Mouse (Mus musculus): ENCODE results near the gene Adamts4.
"Not testable (repeated sequence)": the region's sequence is repeated elsewhere in the genome, so short reads cannot be mapped to it uniquely, and the experiment has no call there.

Adamts4 gene

DNA sequence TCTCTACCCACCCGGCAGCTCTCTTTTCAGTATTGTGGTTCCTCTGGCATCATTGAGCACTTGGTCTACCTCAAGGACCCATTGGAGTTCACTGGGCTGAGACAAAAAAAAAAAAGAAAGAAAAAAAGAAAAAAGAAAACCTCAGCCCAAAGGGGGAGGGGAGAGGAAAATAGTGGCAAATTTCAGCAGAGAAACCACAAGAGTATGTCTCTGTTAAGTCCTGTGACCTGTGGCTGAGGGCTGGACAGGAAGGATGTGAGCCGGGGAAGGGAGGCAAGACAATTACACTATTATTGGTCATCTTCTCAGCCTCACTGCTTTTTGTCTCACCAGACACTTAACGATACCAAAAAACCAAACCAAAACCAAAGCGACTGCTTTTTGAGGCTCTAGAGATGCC is 18.4 kb upstream of the Adamts4 start:
- DNase-seq (ENCODE audit: extremely low spot score) = no peak

GRCm38 (mm10) chr1:171232348-171232747 is 17.9 kb upstream of the Adamts4 start:
- no peak for DNase-seq (ENCODE audit: extremely low spot score)

DNA sequence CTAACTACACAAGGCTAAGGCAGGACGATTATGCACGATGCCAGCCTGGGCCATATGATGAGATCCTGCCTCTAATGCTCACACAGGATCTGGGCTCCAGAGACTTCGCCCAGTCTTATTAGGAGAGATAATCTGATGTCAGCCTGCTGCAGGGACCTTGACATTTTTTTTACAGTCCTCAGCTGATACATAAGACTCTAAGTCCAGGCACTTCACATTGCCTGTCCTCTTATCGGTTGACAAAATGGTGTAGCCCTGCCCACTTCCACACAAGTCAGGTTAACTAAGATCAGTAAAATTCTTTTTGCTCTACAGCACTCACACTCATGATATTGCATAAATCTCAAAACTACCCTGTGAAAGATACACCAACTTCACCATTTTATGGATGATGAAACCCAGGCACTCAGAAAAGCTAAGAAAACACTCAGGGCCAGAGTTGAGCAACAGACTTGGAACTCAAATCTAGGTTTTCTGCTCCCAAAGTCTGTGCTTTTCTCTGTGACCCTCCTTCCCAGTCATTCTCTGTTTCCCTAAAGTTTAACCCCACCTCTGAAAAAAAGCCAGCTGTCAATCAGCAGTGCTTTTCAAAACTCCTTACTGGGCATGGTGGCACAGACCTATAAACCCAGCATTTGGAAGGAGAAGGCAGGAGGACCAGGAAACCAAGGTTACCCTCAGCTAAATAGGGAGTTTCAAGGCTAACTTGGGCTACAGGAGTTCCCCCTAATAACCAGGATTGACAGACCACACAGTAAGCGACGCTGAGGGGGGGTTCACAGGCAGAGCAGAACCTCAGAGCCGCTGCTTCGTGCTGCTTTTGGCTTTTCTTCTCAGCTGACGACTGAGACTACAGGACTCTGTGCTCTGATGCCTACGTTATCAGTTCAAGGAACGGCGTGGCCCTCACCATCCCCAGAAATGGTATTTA is 17.2 kb upstream of the Adamts4 start:
- DNase-seq (ENCODE audit: extremely low spot score) = no peak

DNA sequence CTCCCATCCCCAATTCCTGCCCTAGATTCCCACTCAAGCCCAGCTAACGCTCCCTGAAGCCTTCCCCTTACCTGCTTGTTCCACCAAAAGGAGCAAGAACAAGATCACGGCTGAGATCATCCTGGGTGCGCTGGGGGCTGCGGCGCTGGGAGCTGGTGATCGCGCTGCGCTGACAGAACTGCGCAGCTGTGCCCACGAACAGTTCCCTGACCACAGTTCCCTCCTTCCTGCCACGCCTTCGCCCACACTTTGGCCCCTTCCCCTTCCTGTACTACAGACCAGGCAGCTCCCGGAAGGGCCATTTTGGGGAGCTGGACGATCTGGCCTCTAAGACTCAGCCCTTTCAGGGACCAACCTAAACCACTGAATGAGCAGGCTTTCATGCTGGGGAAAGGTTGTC is 16.1 kb upstream of the Adamts4 start, which contains the start of gene Fcer1g:
Gene Fcer1g (minus strand): TSS at position 240 of the 400 bp plus-strand sequence.
- DNase-seq (ENCODE audit: extremely low spot score) = no peak

DNA sequence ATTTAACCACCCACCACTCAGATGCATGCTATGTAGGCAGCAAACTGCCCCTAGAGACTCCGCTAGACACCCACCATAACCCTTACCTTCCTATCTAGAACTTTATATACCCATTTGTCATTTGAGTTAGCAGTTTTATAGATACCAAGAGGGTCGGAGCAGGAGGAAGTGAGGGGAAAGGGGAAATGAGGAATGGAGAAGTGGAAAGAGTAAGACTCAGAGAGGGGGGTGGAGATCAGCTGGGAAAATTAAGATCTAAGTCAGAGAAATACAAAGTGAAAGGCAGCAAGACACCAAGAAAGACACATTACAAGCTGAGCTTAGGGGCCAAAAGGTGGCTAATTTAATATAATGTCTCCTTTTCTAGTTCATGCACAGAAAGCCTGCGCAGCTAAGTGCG is 15.7 kb upstream of the Adamts4 start:
- no peak for DNase-seq (ENCODE audit: extremely low spot score)

DNA sequence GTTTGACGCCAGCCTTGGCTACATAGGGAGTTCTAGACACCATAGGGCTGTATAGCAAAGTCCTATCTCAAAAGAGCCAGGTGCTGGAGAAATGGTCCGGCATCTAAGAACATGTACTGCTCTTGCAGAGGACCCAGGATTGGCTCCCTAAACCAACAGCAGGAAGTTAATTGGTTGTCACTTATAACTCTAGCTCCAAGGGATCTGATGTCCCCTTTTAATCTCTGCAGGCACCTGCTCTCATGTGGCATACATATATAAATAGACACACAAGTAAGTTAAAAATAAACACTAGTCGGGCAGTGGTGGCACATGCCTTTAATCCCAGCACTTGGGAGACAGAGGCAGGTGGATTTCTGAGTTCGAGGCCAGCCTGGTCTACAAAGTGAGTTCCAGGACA is 14.4 kb upstream of the Adamts4 start:
- no peak for DNase-seq (ENCODE audit: extremely low spot score)

- DNase-seq (ENCODE audit: extremely low spot score) = no peak
Observed at GRCm38 (mm10) chr1:171237438-171237837, 12.8 kb upstream of the Adamts4 start.

DNA sequence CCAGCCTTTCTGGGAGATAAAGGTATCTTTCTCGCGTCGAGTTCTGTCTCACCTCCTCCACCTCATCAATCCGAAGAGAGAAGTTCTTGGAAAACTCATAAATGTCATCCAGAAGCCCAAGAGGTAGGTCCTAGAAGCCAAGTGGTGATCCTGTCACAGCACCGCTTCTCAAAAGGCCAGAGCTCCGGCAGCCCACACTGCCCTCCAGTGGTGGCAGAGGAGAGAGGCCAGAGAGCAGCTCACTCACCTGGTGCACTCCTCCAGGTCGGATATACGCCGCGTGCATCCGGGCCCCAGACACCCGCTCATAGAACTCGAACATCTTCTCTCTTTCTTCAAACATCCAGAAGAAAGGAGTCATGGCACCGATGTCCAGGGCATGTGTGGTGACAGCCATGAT is 11.8 kb upstream of the Adamts4 start:
- no peak for DNase-seq (ENCODE audit: extremely low spot score)

GRCm38 (mm10) chr1:171239992-171240744 is 10.1 kb upstream of the Adamts4 start:
- DNase-seq (ENCODE audit: extremely low spot score) = no peak

DNA sequence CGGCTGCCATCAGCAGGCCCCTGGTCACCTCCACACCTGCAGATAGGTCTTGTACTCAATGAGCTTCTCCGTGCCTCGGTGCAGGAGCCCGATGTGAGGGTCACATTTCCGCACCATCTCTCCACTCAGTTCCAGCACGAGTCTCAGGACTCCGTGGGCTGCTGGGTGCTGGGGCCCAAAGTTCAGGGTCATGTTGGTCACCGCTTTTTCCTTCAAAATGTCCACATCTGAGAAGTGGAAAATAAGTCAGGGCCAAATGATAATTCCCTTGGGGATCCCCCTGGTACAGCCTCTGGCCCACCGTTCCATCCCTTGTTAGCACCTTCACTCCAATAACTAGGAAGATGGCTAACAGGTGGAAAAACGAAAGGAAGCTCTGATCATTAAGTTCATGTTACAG is 9.3 kb upstream of the Adamts4 start:
- no peak for DNase-seq (ENCODE audit: extremely low spot score)

DNA sequence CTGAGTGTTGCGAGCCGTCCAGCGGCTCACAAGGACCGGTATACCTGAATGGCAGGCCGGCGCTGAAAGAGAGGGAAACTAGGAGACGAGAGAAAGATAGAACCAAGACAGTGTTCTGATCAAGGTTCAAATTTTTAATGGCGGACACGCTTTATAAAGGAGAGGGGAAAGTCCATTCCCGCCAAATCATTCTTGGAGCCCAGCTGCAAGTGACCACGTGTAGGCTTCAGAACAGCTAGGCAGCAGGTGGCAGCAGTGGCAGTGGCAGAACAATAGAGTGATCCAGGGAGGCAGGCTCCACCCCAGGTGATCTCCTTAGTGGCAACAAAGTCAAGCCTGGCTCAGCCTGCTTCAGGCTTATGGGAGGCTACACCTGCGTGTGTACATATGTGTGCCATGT is 8.3 kb upstream of the Adamts4 start:
- not testable (repeated sequence) for DNase-seq (ENCODE audit: extremely low spot score)

DNA sequence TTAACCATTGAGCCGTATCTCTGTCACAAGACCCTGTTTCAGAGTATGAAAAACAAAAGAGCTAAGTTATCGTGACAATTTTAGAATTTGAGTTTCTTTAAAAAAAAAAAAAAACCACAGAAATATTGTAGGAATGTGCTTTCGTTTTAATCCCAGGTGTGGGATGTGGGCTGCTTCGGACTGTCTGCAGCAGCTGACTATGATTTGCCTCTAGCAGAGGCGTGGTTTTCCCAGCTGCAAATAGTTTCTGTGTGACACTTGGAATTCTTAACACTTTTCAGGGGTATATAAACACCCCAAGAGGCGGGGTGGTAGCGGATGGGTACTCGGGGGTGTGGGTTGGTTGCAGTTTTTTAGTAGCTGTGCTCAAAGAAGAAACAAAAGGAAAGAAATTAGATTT is 4.9 kb upstream of the Adamts4 start:
- DNase-seq (ENCODE audit: extremely low spot score) = no peak

DNA sequence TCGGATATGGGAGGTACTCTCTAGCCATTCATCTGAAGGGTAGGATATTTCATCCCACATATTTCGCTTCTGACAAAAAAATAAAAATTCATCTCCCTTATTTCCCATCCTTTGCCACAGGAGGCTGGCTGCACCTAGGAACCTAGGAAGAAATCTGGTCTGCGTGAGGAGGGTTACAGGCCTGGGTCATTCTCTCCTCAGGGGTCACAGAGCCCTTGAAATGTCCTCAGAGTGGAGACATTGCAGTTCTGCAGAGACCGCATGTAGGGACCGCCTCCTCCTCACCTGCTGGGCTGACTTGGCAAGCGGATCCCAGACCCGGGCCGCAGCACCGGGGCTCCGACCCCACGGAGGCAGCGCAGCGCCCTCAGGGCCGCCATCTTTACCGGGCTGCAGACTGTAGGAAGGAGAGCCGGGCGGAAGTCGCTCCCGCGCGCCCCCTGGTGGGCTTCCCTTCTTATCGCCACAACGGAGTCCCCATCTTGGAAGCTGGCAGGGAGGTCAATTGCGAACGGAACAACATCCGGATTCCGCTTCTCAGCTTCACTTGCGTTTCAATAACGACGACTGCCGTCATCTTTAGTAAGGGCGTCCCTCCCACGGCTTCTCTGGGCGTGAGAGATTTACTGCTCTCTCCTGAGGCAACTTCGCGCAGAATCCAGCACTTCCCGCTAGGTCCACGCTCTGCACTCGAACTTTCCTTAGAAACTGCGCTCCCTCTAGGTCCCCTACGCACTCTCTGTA is 3.3 kb upstream of the Adamts4 start:
- DNase-seq (ENCODE audit: extremely low spot score) = peak; percentile 97

DNA sequence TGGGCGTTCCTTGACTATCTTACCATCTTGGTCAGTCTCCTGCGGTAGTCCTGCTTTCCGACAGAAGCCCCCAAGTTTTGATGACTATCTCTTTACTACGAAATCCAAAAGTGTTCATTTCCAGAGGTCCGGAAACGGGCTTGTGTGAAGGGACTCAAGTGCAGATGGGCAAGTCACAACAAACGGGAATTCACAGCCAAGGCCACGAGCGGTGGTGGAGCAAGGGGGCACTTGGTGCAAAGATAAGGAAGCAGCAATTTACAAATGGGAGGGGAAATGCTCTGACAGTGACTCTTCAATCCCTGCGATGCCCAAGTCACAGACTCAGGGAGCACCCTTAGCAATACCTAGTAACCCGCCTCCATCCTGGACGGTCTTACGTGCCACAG is 2.8 kb upstream of the Adamts4 start:
- DNase-seq (ENCODE audit: extremely low spot score) = no peak

- no peak for DNase-seq (ENCODE audit: extremely low spot score)
Observed at GRCm38 (mm10) chr1:171247916-171248315, 2.3 kb upstream of the Adamts4 start.

GRCm38 (mm10) chr1:171248386-171249226 is 1.6 kb upstream of the Adamts4 start:
- DNase-seq (ENCODE audit: extremely low spot score) = no peak

- DNase-seq (ENCODE audit: extremely low spot score) = no peak
Observed at GRCm38 (mm10) chr1:171250680-171251593, 716 bp downstream of the Adamts4 start, which contains the start of gene Ndufs2. TSS of gene Ndufs2 (minus strand) at chr1:171251388.

DNA sequence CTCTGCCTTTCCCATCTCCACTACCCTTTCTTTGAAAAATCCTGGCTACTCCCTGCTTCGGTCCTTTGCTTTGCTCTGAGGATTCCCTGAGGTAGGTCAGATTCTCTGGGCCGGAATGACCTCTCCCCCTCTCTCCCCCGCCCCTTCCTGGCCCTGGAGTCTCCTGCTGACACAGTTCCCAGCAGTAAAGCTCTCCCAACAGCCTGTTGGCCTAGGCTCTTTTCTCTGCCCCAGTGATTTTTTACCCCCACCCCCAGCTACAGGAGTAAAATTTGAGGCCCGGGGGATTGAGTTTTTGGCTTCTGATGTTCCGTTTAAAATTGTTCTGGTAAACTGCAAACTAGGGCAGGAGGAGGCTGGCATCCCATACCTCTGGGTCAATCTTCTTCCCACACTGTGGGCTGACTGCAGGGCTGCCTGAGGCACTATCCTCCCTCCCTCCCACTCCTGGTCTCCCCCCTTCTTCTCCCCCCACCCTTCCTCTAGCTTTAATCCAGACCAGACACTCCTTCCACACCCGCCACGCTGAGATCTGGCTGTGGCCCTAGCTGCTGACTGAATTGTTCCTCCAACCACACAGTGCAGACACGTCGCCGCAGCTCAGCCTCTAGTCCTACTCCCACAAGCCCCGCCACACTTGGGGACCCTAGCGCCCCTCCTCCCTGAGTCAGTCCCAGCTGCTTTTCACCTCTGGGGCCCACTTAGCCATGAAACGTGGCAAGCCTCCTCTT is 1.5 kb downstream of the Adamts4 start:
- peak; percentile 80 for DNase-seq (ENCODE audit: extremely low spot score)

DNA sequence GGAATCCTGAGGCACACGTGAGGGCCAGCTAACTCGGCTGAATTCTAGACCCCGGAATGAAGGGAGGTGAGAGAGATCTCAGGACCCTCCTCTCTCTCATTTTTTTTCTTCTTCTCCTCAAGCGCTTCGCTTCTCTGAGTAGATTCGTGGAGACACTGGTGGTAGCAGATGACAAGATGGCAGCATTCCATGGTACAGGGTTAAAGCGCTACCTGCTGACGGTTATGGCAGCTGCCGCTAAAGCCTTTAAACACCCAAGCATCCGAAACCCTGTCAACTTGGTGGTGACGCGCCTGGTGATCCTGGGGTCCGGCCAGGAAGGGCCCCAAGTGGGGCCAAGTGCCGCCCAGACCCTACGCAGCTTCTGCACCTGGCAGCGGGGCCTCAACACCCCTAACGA is 2.2 kb downstream of the Adamts4 start:
- DNase-seq (ENCODE audit: extremely low spot score) = no peak
